ENCODE assay signal across 8 mouse cellular contexts in the genomic region with DNA sequence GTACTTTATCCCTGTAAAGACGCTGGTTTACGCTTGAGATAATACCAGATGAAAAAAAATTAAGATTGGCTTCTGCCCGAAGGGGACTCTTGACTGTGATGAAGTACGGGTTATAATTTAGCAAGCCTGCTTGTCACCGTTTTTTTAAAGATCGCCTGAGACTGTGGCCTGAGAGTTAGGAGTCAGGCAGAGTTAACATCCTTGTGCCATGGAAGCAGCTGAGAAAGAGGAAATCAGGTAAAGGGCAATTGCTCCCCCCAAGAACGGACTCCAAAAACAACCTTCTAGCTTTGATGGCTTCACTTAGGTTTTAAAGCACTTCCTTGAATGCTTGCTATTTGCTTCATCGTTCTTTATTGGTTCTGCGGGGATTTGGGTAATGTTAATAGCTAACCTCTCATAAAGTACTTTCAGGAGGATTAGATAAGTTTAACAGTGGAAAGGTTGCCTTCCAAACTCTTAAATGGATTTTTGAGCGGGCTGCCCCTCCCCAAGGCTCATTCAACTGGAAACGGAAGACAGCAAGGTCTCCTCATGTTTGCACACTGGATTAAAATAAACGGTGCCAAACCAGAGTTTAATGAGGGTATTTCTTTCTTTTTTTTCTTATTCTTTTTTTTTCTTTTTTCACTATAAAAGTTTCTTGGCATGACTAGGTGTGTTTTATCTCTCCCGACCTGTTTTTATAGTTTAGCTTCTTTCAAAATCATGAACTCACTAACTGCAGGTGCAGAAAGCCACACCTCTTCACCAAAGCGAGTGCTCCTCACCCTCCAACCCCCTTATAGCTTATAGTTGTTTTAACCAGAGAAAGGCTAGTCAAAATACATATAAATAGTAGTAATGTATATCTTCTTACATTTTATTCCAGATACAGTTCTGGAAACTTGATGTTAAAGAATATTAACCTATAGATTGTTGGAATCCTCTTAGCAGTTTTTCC. TPM values are rescaled to one million over a fixed set of nuclear protein-coding genes. Genes with fewer than 3 reads are reported as not detected.
DNase-seq lines count a peak whose midpoint lies in the region; ATAC-seq lines count a peak whose summit lies in the region.

No protein-coding gene starts in this region.

- peaks cover 29% of the 10 kb centered on the region for H3K4me1 ChIP-seq in forebrain, embryonic 10.5 days
- H3K4me1 ChIP-seq in intestine, embryonic 16.5 days (ENCODE audit: control insufficient read depth, insufficient read depth, low read length) = peaks cover 10% of the 10 kb centered on the region
- H3K4me1 ChIP-seq in lung, embryonic 15.5 days = peaks cover 16% of the 10 kb centered on the region
- peaks cover 7% of the 10 kb centered on the region for H3K4me1 ChIP-seq in stomach, embryonic 16.5 days (ENCODE audit: control insufficient read depth, insufficient read depth, low read length)

- H3K27ac ChIP-seq in forebrain, embryonic 10.5 days = peak overlapping the region; percentile 94
- H3K27ac ChIP-seq in intestine, embryonic 16.5 days (ENCODE audit: low read length) = peak overlapping the region; percentile 99
- H3K27ac ChIP-seq in lung, embryonic 15.5 days = peak overlapping the region; percentile 96
- peak overlapping the region; percentile 99 for H3K27ac ChIP-seq in stomach, embryonic 16.5 days (ENCODE audit: low read length)

- H3K27me3 ChIP-seq in forebrain, embryonic 10.5 days (ENCODE audit: poor library complexity, severe bottlenecking) = no peaks in the 10 kb centered on the region
- no peaks in the 10 kb centered on the region for H3K27me3 ChIP-seq in intestine, embryonic 16.5 days (replicated peaks; ENCODE audit: control insufficient read depth, insufficient read depth, low read length)
- no peaks in the 10 kb centered on the region for H3K27me3 ChIP-seq in lung, embryonic 15.5 days
- no peaks in the 10 kb centered on the region for H3K27me3 ChIP-seq in stomach, embryonic 16.5 days (ENCODE audit: control insufficient read depth, insufficient read depth, low read length)

- peaks cover 23% of the 10 kb centered on the region for H3K36me3 ChIP-seq in forebrain, embryonic 10.5 days (replicated peaks)
- H3K36me3 ChIP-seq in intestine, embryonic 16.5 days (ENCODE audit: control insufficient read depth, insufficient read depth, low read length) = no peaks in the 10 kb centered on the region
- no peaks in the 10 kb centered on the region for H3K36me3 ChIP-seq in lung, embryonic 15.5 days
- H3K36me3 ChIP-seq in stomach, embryonic 16.5 days (ENCODE audit: control insufficient read depth, insufficient read depth, low read length) = no peaks in the 10 kb centered on the region

- WGBS in forebrain, embryonic 10.5 days = 43% methylated on average over 14 of the region's 14 CpGs
- WGBS in intestine, embryonic 16.5 days = 17% methylated on average over 14 of the region's 14 CpGs
- WGBS in lung, embryonic 15.5 days = 19% methylated on average over 14 of the region's 14 CpGs
- WGBS in stomach, embryonic 16.5 days = 17% methylated on average over 14 of the region's 14 CpGs

- H3K4me3 ChIP-seq in forebrain, embryonic 10.5 days = peak overlapping the region; percentile 83
- H3K4me3 ChIP-seq in intestine, embryonic 16.5 days (ENCODE audit: low read length) = peak overlapping the region; percentile 95
- peak overlapping the region; percentile 61 for H3K4me3 ChIP-seq in lung, embryonic 15.5 days
- peak overlapping the region; percentile 71 for H3K4me3 ChIP-seq in stomach, embryonic 16.5 days (replicated peaks; ENCODE audit: low read length)

- peak; percentile 2; the same call in 1 of the 2 replicates for ATAC-seq in intestine, embryonic 16.5 days
- no peak for ATAC-seq in lung, embryonic 15.5 days (ENCODE audit: borderline replicate concordance, extremely low read depth, low FRiP score, low TSS enrichment)
- no peak for ATAC-seq in stomach, embryonic 16.5 days (ENCODE audit: insufficient read depth, low FRiP score)

- peak overlapping the region; percentile 85 for H3K9ac ChIP-seq in intestine, embryonic 16.5 days (ENCODE audit: low read depth, low read length)
- H3K9ac ChIP-seq in lung, embryonic 15.5 days = peak overlapping the region; percentile 50
- peak overlapping the region; percentile 86 for H3K9ac ChIP-seq in stomach, embryonic 16.5 days (ENCODE audit: low read length)

- H3K9me3 ChIP-seq in forebrain, embryonic 10.5 days = peaks cover 16% of the 10 kb centered on the region; the same call in 1 of the 2 replicates
- H3K9me3 ChIP-seq in intestine, embryonic 16.5 days (ENCODE audit: control insufficient read depth, low read length) = no peaks in the 10 kb centered on the region
- H3K9me3 ChIP-seq in lung, embryonic 15.5 days = no peaks in the 10 kb centered on the region; the same call in 1 of the 2 replicates
- no peaks in the 10 kb centered on the region for H3K9me3 ChIP-seq in stomach, embryonic 16.5 days (replicated peaks; ENCODE audit: control insufficient read depth, low read length)

- intact Hi-C loops in gastrocnemius, postnatal 36 days (cut with DNase I) = no loop called here

- H3K4me2 ChIP-seq in intestine, embryonic 16.5 days (ENCODE audit: low read depth, low read length) = peak overlapping the region; percentile 83
- peak overlapping the region; percentile 66 for H3K4me2 ChIP-seq in lung, embryonic 15.5 days
- H3K4me2 ChIP-seq in stomach, embryonic 16.5 days (ENCODE audit: low read depth, low read length) = peak overlapping the region; percentile 76

- peak; percentile 4 for DNase-seq in ovary, postnatal 14 days (ENCODE audit: low spot score)
- no peak for DNase-seq in ovary, adult 18-20 months (ENCODE audit: low spot score)
- DNase-seq in forebrain, embryonic 10.5 days (ENCODE audit: extremely low spot score, low spot score) = no peak
- DNase-seq in gastrocnemius, postnatal 36 days = no peak
- DNase-seq in gastrocnemius, postnatal 4 days (ENCODE audit: low spot score in 2 of 2) = no peak

RNA-seq across cellular contexts. Expression of a gene that starts 1.2 kb away (rescaled TPM):
- 5.6 TPM in 2 replicates for polyA plus RNA-seq in forebrain, embryonic 10.5 days (2016; fragmentation: Nextera tagmentation; extraction: Ambion mirVana)
- 7.3 and 8.6 TPM in 2 replicates for polyA plus RNA-seq in intestine, embryonic 16.5 days (2015; fragmentation: Nextera tagmentation; extraction: Ambion mirVana)
- polyA plus RNA-seq in lung, embryonic 15.5 days (2015; fragmentation: Nextera tagmentation; extraction: Ambion mirVana) = 10.8 and 11.0 TPM in 2 replicates
- polyA plus RNA-seq in stomach, embryonic 16.5 days (2015; fragmentation: Nextera tagmentation; extraction: Ambion mirVana) = 12.3 and 14.8 TPM in 2 replicates
- total RNA-seq in gastrocnemius, postnatal 36 days (2021) = 10 to 100 TPM; 40.0 to 41.0 TPM
- total RNA-seq in gastrocnemius, postnatal 4 days (2021) = 10 to 100 TPM; 31.8 to 38.7 TPM

RNA-seq across cellular contexts. Expression of a gene that starts 1.4 kb away (rescaled TPM):
- 6.6 and 7.5 TPM in 2 replicates for polyA plus RNA-seq in forebrain, embryonic 10.5 days (2016; fragmentation: Nextera tagmentation; extraction: Ambion mirVana)
- 8.8 and 10.3 TPM in 2 replicates for polyA plus RNA-seq in intestine, embryonic 16.5 days (2015; fragmentation: Nextera tagmentation; extraction: Ambion mirVana)
- polyA plus RNA-seq in lung, embryonic 15.5 days (2015; fragmentation: Nextera tagmentation; extraction: Ambion mirVana) = 7.2 and 9.7 TPM in 2 replicates
- 9.0 and 10.3 TPM in 2 replicates for polyA plus RNA-seq in stomach, embryonic 16.5 days (2015; fragmentation: Nextera tagmentation; extraction: Ambion mirVana)
- 10 to 100 TPM; 29.6 to 40.7 TPM for total RNA-seq in gastrocnemius, postnatal 36 days (2021)
- 10 to 100 TPM; 19.9 to 22.1 TPM for total RNA-seq in gastrocnemius, postnatal 4 days (2021)

RNA-seq across cellular contexts. Expression of a gene that starts 50.7 kb away (rescaled TPM):
- 7.7 and 8.2 TPM in 2 replicates for polyA plus RNA-seq in forebrain, embryonic 10.5 days (2016; fragmentation: Nextera tagmentation; extraction: Ambion mirVana)
- 0.77 and 0.92 TPM in 2 replicates for polyA plus RNA-seq in intestine, embryonic 16.5 days (2015; fragmentation: Nextera tagmentation; extraction: Ambion mirVana)
- 0.53 and 1.2 TPM in 2 replicates for polyA plus RNA-seq in lung, embryonic 15.5 days (2015; fragmentation: Nextera tagmentation; extraction: Ambion mirVana)
- polyA plus RNA-seq in stomach, embryonic 16.5 days (2015; fragmentation: Nextera tagmentation; extraction: Ambion mirVana) = 0.92 and 1.3 TPM in 2 replicates
- 100 to 1,000 TPM; 115 to 125 TPM for total RNA-seq in gastrocnemius, postnatal 36 days (2021)
- 10 to 100 TPM; 79.3 to 83.4 TPM for total RNA-seq in gastrocnemius, postnatal 4 days (2021)

RNA-seq across cellular contexts. Expression of a gene that starts 52.2 kb away (rescaled TPM):
- 23.5 and 26.6 TPM in 2 replicates for polyA plus RNA-seq in forebrain, embryonic 10.5 days (2016; fragmentation: Nextera tagmentation; extraction: Ambion mirVana)
- polyA plus RNA-seq in intestine, embryonic 16.5 days (2015; fragmentation: Nextera tagmentation; extraction: Ambion mirVana) = 18.1 and 20.9 TPM in 2 replicates
- polyA plus RNA-seq in lung, embryonic 15.5 days (2015; fragmentation: Nextera tagmentation; extraction: Ambion mirVana) = 19.3 and 19.4 TPM in 2 replicates
- 17.5 and 22.0 TPM in 2 replicates for polyA plus RNA-seq in stomach, embryonic 16.5 days (2015; fragmentation: Nextera tagmentation; extraction: Ambion mirVana)
- total RNA-seq in gastrocnemius, postnatal 36 days (2021) = 10 to 100 TPM; 20.1 to 20.2 TPM
- 10 to 100 TPM; 27.3 to 34.7 TPM for total RNA-seq in gastrocnemius, postnatal 4 days (2021)
